Mouse (Mus musculus): Measurements from ENCODE around the gene Tes3-ps. TPM values are rescaled to one million over a fixed set of nuclear protein-coding genes. Genes with fewer than 3 reads are reported as not detected.

The Tes3-ps gene
- polyA plus RNA-seq, 1 experiment from 2014 or later, result 0.92 TPM

DNA sequence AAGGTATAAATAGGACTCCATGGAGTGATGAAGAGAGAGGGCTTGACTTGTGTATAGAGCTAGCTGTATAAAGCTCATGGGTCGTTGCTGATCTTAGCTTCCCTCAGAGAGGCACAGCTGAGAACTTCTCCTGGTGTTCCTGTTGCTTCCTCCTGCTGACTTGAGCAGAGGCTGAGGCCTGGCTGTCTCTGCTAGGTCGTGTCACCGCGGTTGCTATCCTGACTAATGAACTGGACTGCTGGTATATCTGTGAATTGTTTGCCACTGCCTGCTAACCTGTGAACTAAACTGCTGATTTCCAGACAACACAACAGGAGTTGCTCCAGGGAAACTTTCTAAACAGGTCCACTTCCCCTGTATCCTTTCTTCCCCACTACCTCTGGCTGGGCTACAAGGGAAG is 22.8 kb upstream of the Tes3-ps start:
- Histone ChIP-seq H3K4me3 (replicated peaks) (no peak overlapping the region), H3K9ac (no peak overlapping the region), H3K4me2 (no peak overlapping the region), H3K4me1 (peaks cover 5% of the 10 kb centered on the region; the same call in 1 of the 2 replicates), H3K27ac (no peak overlapping the region), H3K27me3 (no peaks in the 10 kb centered on the region), H3K36me3 (peaks cover 5% of the 10 kb centered on the region), H3K9me3 (replicated peaks) (no peaks in the 10 kb centered on the region)
- WGBS, result 88% methylated on average over 4 of the region's 4 CpGs
- ATAC-seq (replicated peaks; ENCODE audit: low FRiP score), result no peak

DNA sequence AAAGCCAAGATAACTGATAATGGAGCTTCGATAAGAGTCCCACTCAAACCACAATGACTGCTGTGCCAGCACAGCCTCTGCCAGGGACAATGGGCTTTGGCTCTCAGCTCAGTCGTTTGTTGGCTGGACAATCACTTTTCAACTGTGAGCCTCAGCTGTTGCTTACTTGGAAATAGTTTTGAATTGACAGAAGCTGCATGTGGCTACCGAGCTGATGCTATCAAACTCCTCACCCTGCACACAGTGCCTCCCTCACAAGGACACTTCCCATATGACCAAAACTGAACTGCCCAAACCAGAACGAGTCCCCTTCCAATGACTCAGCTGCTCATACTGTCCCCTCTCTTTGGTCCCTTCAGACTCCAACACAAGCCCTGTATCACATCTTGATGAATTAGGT is 22.3 kb upstream of the Tes3-ps start:
- Histone ChIP-seq H3K27me3 (no peaks in the 10 kb centered on the region), H3K36me3 (peaks cover under 1% of the 10 kb centered on the region; the same call in 1 of the 2 replicates), H3K9me3 (replicated peaks) (no peaks in the 10 kb centered on the region), H3K27ac (no peak overlapping the region), H3K4me1 (peaks cover 5% of the 10 kb centered on the region; the same call in 1 of the 2 replicates), H3K9ac (no peak overlapping the region), H3K4me3 (replicated peaks) (no peak overlapping the region), H3K4me2 (no peak overlapping the region)
- WGBS, result 75% methylated on average over 4 of the region's 4 CpGs
- no peak for ATAC-seq (replicated peaks; ENCODE audit: low FRiP score)

DNA sequence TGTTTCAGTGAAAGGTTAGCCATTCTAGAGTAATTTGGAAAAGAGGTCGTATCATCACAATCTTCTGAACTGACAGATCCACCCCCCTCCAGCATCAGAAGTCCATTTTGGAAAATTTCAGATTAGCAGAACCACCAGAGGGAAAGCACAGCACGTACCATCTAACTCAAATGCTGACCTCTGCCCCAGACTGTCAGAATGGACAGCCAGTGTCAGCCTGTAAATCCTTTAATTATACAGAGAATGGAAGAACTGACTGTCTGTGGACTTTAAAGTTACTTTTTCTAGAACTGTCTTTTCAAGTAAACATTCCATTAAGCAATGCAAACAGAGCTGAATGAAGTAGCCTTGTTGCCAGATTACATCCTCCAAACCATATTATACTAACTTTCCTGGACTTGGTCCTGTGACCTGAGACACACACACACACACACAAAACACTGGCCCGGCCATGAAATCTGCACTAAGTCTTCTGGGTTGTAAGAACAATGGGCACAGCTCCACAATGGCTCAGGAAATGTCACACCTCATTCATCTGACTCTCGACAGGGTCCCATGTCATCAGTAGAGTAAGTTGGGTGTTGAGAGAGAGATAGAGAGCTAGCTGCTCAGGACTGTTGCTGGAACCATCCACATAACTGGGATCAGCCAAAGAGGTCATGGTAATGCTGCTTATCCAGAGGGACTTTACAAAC is 21.0 kb upstream of the Tes3-ps start:
- H3K27me3 ChIP-seq, result no peaks in the 10 kb centered on the region
- H3K9me3 ChIP-seq (replicated peaks), result no peaks in the 10 kb centered on the region
- H3K36me3 ChIP-seq, result no peaks in the 10 kb centered on the region
- H3K9ac ChIP-seq, result no peak overlapping the region
- 75% methylated on average over 4 of the region's 4 CpGs for WGBS
- ATAC-seq (replicated peaks; ENCODE audit: low FRiP score), result no peak
- H3K4me2 ChIP-seq, result no peak overlapping the region
- no peaks in the 10 kb centered on the region for H3K4me1 ChIP-seq
- H3K4me3 ChIP-seq (replicated peaks), result no peak overlapping the region
- no peak overlapping the region for H3K27ac ChIP-seq

DNA sequence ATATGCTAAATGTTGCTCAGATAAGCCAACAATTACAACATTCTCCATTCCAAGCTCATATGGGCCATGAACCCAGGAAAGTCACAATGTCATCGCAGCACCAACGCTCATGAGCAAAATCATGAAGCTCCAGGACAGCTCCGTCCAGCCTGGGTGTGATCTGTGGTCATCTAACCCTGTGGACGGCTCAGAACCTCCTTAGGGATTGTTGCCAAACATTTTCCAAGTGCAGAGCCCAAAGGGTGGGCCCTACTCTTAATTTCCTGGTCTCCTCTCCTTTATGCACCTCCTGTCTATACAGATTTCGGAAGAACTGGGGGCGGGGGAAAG is 20.5 kb upstream of the Tes3-ps start:
- ATAC-seq (replicated peaks; ENCODE audit: low FRiP score), result no peak
- 90% methylated on average over 6 of the region's 6 CpGs for WGBS
- no peak overlapping the region for H3K4me2 ChIP-seq
- no peaks in the 10 kb centered on the region for H3K4me1 ChIP-seq
- no peak overlapping the region for H3K4me3 ChIP-seq (replicated peaks)
- H3K9me3 ChIP-seq (replicated peaks), result no peaks in the 10 kb centered on the region
- H3K9ac ChIP-seq, result no peak overlapping the region
- H3K36me3 ChIP-seq, result no peaks in the 10 kb centered on the region
- no peak overlapping the region for H3K27ac ChIP-seq
- no peaks in the 10 kb centered on the region for H3K27me3 ChIP-seq

DNA sequence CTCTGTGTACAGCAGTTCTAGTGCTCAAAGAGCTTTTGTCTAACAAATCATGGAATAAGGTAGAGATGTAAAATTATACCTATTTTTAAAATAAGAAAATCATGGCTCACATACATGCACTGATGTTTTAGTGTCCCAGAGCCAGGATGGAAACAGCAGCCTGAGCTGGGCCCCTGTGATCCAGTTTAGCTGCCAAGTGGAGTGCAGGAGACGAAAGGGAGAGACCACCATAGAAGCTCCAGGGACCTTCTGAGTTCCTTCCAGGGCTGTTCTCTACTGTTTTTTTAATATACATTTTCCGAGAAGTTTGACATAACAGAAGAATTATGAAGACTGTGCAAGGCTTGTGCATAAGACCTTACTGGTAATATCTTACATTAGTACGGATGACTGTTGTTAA is 15.2 kb upstream of the Tes3-ps start:
- H3K36me3 ChIP-seq, result no peaks in the 10 kb centered on the region
- ATAC-seq (replicated peaks; ENCODE audit: low FRiP score), result no peak
- no peak overlapping the region for H3K9ac ChIP-seq
- no peaks in the 10 kb centered on the region for H3K27me3 ChIP-seq
- H3K4me1 ChIP-seq, result peaks cover 2% of the 10 kb centered on the region; the same call in 1 of the 2 replicates
- no peak overlapping the region for H3K4me3 ChIP-seq (replicated peaks)
- no peaks in the 10 kb centered on the region for H3K9me3 ChIP-seq (replicated peaks)
- H3K4me2 ChIP-seq, result no peak overlapping the region
- peak overlapping the region; percentile 29; the same call in 1 of the 2 replicates for H3K27ac ChIP-seq
- WGBS, result 69% methylated on average over 3 of the region's 3 CpGs

DNA sequence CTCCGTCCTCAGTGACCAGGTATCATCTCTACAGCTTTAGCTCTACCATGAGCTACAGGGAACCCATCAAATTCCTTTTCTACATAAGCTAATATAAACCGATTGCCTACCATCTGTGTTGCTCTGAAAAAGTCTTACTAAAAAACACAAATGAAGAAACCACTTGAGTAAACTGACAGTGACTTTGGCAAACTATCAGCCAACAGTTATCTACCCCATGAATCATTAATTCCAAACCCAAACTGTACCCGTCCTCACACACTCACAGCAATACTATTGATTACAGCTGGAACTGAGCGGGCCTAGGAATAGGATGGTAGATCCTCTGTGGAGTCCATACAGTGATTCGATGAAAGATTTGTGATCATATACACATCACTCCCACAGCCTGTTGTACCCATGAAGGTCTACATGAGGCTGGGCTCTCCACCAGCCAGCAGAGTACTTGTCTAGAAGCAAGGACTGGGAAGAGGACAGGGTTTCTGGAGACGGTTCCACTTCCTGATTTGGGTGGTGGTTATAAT is 14.2 kb upstream of the Tes3-ps start:
- H3K4me2 ChIP-seq, result no peak overlapping the region
- H3K9me3 ChIP-seq (replicated peaks), result no peaks in the 10 kb centered on the region
- H3K4me3 ChIP-seq (replicated peaks), result no peak overlapping the region
- 85% methylated on average over 6 of the region's 6 CpGs for WGBS
- H3K27me3 ChIP-seq, result no peaks in the 10 kb centered on the region
- H3K27ac ChIP-seq, result no peak overlapping the region
- peaks cover 2% of the 10 kb centered on the region; the same call in 1 of the 2 replicates for H3K4me1 ChIP-seq
- ATAC-seq (replicated peaks; ENCODE audit: low FRiP score), result no peak
- no peak overlapping the region for H3K9ac ChIP-seq
- H3K36me3 ChIP-seq, result no peaks in the 10 kb centered on the region

DNA sequence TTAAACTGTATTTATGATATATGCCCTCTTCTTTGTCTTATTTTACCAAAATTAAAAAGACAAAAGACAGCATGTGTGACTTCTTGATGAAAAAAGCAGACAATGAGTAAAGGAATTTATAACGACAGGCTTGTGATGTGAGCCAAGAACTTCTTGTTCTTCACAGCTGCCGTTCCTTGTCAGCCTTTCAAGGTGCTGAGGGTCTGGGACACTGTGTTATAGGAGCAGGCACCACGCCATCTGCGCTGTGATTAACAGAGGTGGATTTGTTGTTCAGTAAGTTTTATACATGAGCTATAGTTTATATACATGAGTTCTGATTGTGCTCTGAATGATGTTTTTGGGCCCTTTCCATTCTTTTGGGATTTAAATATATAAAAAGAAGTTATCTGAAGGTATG is 13.7 kb upstream of the Tes3-ps start:
- H3K27me3 ChIP-seq, result no peaks in the 10 kb centered on the region
- no peaks in the 10 kb centered on the region for H3K36me3 ChIP-seq
- H3K4me3 ChIP-seq (replicated peaks), result no peak overlapping the region
- WGBS, result 85% methylated on average over 4 of the region's 4 CpGs
- H3K4me2 ChIP-seq, result no peak overlapping the region
- H3K27ac ChIP-seq, result no peak overlapping the region
- peaks cover 2% of the 10 kb centered on the region; the same call in 1 of the 2 replicates for H3K4me1 ChIP-seq
- no peak for ATAC-seq (replicated peaks; ENCODE audit: low FRiP score)
- H3K9me3 ChIP-seq (replicated peaks), result no peaks in the 10 kb centered on the region
- no peak overlapping the region for H3K9ac ChIP-seq

DNA sequence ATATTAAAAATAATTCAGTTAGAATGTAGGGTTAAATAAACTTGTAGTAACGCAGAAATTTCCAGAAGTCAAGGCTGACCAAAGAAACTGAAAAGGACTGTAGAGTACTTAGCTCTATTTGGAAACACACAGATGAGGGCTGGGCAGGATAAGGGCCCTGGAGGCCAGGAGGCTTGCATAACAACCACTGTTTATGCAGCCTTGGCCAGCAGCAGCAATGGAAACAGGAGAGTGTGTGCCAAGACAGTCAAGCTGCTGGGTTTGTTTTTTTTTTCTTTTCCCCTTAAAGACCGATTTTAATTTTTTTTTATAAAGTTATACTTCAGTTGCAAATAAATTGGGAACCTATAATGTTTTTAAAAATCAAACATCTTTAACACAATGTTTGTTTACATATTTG is 13.1 kb upstream of the Tes3-ps start:
- Histone ChIP-seq H3K4me3 (replicated peaks) (no peak overlapping the region), H3K4me1 (peaks cover 2% of the 10 kb centered on the region; the same call in 1 of the 2 replicates), H3K9me3 (replicated peaks) (no peaks in the 10 kb centered on the region), H3K4me2 (no peak overlapping the region), H3K9ac (no peak overlapping the region), H3K36me3 (no peaks in the 10 kb centered on the region), H3K27ac (no peak overlapping the region), H3K27me3 (no peaks in the 10 kb centered on the region)
- WGBS, result 62% methylated on average over 2 of the region's 2 CpGs
- no peak for ATAC-seq (replicated peaks; ENCODE audit: low FRiP score)

DNA sequence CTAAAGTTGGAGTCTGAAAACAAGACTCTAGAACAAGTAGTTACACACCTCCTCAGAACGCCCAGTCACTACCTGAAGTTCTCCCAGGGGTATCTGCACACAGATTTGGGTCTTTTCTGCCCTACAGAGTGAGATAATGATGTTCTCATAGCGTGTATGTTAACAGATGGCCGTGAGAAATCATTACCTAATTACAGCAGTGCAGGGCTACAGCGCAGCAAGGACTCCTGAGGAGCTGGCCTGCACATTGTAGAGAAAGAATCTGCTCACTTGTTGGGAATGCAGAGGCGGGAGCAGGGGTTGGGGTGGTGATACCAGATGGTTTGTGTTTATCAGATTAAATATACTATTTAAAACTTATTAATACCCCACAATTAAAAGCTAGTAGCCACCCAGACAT is 12.6 kb upstream of the Tes3-ps start:
- WGBS, result 76% methylated on average over 5 of the region's 5 CpGs
- H3K9ac ChIP-seq, result no peak overlapping the region

DNA sequence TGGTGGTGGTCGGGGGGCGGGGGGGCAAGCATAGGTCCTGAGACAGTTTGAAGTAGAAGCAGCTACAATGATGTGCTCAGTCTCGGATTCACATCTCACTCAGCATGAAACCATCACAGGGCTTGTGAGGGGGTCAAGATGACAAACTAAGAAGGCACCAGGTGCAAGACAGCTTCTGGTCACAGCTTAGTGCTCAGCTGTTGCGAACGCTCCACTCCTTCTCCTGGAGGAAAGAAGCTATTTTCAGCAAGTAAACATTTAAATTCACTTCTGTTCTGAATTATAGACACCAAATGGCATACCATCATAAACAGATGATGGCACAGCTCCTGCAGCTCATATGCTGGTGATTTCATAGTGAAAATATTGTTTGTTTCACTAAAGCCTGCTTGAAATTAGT is 7.7 kb upstream of the Tes3-ps start:
- H3K4me2 ChIP-seq, result no peak overlapping the region
- no peak overlapping the region for H3K4me3 ChIP-seq (replicated peaks)
- H3K27me3 ChIP-seq, result no peaks in the 10 kb centered on the region
- no peak for ATAC-seq (replicated peaks; ENCODE audit: low FRiP score)
- H3K9ac ChIP-seq, result no peak overlapping the region
- no peak overlapping the region for H3K27ac ChIP-seq
- H3K36me3 ChIP-seq, result no peaks in the 10 kb centered on the region
- no peaks in the 10 kb centered on the region for H3K4me1 ChIP-seq
- 89% methylated on average over 5 of the region's 5 CpGs for WGBS
- no peaks in the 10 kb centered on the region for H3K9me3 ChIP-seq (replicated peaks)

More for the DNA sequence above, 12.6 kb upstream of the Tes3-ps start:
- no peak for ATAC-seq (replicated peaks; ENCODE audit: low FRiP score)
- peak overlapping the region; percentile 41; the same call in 1 of the 2 replicates for H3K27ac ChIP-seq
- no peaks in the 10 kb centered on the region for H3K36me3 ChIP-seq
- H3K4me3 ChIP-seq (replicated peaks), result no peak overlapping the region
- H3K4me2 ChIP-seq, result no peak overlapping the region
- H3K9me3 ChIP-seq (replicated peaks), result no peaks in the 10 kb centered on the region
- H3K4me1 ChIP-seq, result peaks cover 2% of the 10 kb centered on the region; the same call in 1 of the 2 replicates
- H3K27me3 ChIP-seq, result no peaks in the 10 kb centered on the region

DNA sequence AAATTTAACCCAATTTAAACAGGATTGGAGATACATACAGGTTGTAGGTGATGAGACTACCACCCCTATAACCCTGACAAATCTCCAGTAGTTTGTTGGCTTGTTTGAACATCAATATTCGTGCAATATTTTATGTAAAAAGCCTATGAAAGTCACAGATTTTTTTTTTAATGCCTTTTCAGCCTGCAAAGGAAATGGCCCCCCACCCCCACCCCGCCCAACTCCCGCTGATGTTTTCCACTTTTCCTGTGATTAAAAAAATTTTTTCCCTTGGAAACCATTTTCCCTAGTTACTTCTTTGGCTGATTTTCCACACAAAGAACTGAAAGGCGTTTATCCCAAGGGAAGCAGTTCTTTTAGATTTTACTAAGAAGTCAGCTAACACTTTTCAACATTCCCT is 11.4 kb downstream of the Tes3-ps start, which contains the start of gene Ecm2:
Gene Ecm2, plus strand, starts transcription at position 301 of the 400 bp plus-strand sequence.
- Histone ChIP-seq H3K4me3 (replicated peaks) (no peak within 1 kb of the TSS), H3K27me3 (no peaks in the 10 kb centered on the region), H3K4me2 (no peak within 1 kb of the TSS), H3K27ac (no peak within 1 kb of the TSS), H3K36me3 (no peaks in the 10 kb centered on the region), H3K4me1 (peaks cover 3% of the 10 kb centered on the region; the same call in 1 of the 2 replicates), H3K9ac (no peak within 1 kb of the TSS), H3K9me3 (replicated peaks) (no peaks in the 10 kb centered on the region)
- WGBS, result 70% methylated on average over 4 of the region's 4 CpGs
- ATAC-seq (replicated peaks; ENCODE audit: low FRiP score), result no peak

DNA sequence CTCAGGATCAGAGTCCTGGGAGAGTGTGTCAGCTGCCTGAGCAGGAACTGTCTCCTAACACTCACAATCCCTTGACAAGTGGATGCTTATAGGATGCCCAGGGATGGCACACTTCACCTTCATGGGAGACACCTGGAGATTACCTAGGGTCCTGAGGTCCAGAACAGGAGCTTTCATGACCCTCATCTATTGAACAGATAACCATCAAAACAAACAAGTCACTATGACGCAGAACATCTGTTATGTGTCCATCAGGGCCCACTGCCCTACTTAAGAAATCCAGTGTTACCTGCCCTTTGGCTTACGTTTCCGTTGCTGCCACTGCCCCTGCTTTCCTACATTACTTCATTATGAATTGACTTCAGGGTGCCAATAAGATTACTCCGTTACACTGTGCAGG is 12.7 kb downstream of the Tes3-ps start:
- no peak overlapping the region for H3K27ac ChIP-seq
- H3K9me3 ChIP-seq (replicated peaks), result no peaks in the 10 kb centered on the region
- no peaks in the 10 kb centered on the region for H3K36me3 ChIP-seq
- H3K4me3 ChIP-seq (replicated peaks), result no peak overlapping the region
- no peak for ATAC-seq (replicated peaks; ENCODE audit: low FRiP score)
- no peaks in the 10 kb centered on the region for H3K27me3 ChIP-seq
- H3K4me2 ChIP-seq, result no peak overlapping the region
- H3K9ac ChIP-seq, result no peak overlapping the region
- 81% methylated on average over 4 of the region's 4 CpGs for WGBS
- H3K4me1 ChIP-seq, result peaks cover 3% of the 10 kb centered on the region; the same call in 1 of the 2 replicates
